Mouse (Mus musculus): ENCODE data around the gene Rasgrp4. TPM values are rescaled to one million over a fixed set of nuclear protein-coding genes. Genes with fewer than 3 reads are reported as not detected.

The Rasgrp4 gene
- total and polyA plus RNA-seq, 3 experiments: 0.46 to 1.9 TPM; not detected in 1

GRCm38 (mm10) chr7:29086902-29087301, 47.7 kb upstream of the Rasgrp4 start:
- no peak overlapping the region for H3K4me3 ChIP-seq (ENCODE audit: control insufficient read depth in 1 of 2, insufficient read depth in 1 of 2, low read depth in 2 of 2, low read length in 2 of 2)
- no peak overlapping the region for H3K27ac ChIP-seq (ENCODE audit: control insufficient read depth, low read depth, low read length)
- no peak for DNase-seq (ENCODE audit: low read depth, low spot score)
- no peaks in the 10 kb centered on the region for H3K79me2 ChIP-seq (ENCODE audit: control insufficient read depth, insufficient read depth, low read length, poor library complexity)
- no peak for TF ChIP-seq ETS1 (IDR thresholded peaks at IDR 0.05; ENCODE audit: low read depth, low read length)
- TF ChIP-seq GABPA (IDR thresholded peaks at IDR 0.05; ENCODE audit: low read depth, low read length): no peak
- TF ChIP-seq MYC (IDR thresholded peaks at IDR 0.05; ENCODE audit: low read depth, low read length): no peak
- no peak for TF ChIP-seq MYB (IDR thresholded peaks at IDR 0.05; ENCODE audit: low read depth, low read length)
- no peak for TF ChIP-seq UBTF (IDR thresholded peaks at IDR 0.05; ENCODE audit: borderline replicate concordance, insufficient read depth, low read depth, low read length)
- no peak for TF ChIP-seq NRF1 (IDR thresholded peaks at IDR 0.05; ENCODE audit: insufficient read depth, low read depth, low read length, poor library complexity, severe bottlenecking)
- no peak for TF ChIP-seq EP300 (IDR thresholded peaks at IDR 0.05; ENCODE audit: low read depth in 1 of 2, low read length in 2 of 2)
- TF ChIP-seq MEF2A (IDR thresholded peaks at IDR 0.05; ENCODE audit: extremely low read depth, insufficient replicate concordance, low read depth, low read length, poor library complexity, severe bottlenecking): no peak
- no peak for TF ChIP-seq MXI1 (IDR thresholded peaks at IDR 0.05; ENCODE audit: low read depth, low read length)
- no peak for TF ChIP-seq BHLHE40 (IDR thresholded peaks at IDR 0.05; ENCODE audit: borderline replicate concordance, low read depth, low read length)
- TF ChIP-seq MAX (IDR thresholded peaks at IDR 0.05; ENCODE audit: low read length): no peak
- TF ChIP-seq RCOR1 (IDR thresholded peaks at IDR 0.05; ENCODE audit: low read depth, low read length): no peak
- TF ChIP-seq E2F4 (IDR thresholded peaks at IDR 0.05; ENCODE audit: borderline replicate concordance, low read depth, low read length): no peak
- TF ChIP-seq USF1 (IDR thresholded peaks at IDR 0.05; ENCODE audit: low read depth, low read length): no peak
- TF ChIP-seq USF2 (IDR thresholded peaks at IDR 0.05; ENCODE audit: borderline replicate concordance in 1 of 2, insufficient read depth in 1 of 2, low read depth in 1 of 2, low read length in 2 of 2): no peak
- TF ChIP-seq TBP (IDR thresholded peaks at IDR 0.05; ENCODE audit: low read depth, low read length): no peak
- TF ChIP-seq POLR2A (IDR thresholded peaks at IDR 0.05; ENCODE audit: control insufficient read depth in 1 of 2, insufficient read depth in 1 of 2, low read depth in 1 of 2, low read length in 2 of 2, poor library complexity in 1 of 2): no peak
- no peak for TF ChIP-seq JUND (IDR thresholded peaks at IDR 0.05; ENCODE audit: low read depth, low read length)
- no peak for TF ChIP-seq HCFC1 (IDR thresholded peaks at IDR 0.05; ENCODE audit: low read depth, low read length)
- no peak for TF ChIP-seq RAD21 (IDR thresholded peaks at IDR 0.05; ENCODE audit: low read depth, low read length)
- H3K9me3 ChIP-seq (replicated peaks; ENCODE audit: insufficient read depth, low read length): no peaks in the 10 kb centered on the region
- peaks cover 4 to 17% of the 10 kb centered on the region in 2 experiments; a peak in 3 of 4 replicates for H3K4me1 ChIP-seq (ENCODE audit: control insufficient read depth in 1 of 2, insufficient read depth in 2 of 2, low read length in 2 of 2)
- peaks cover 0 to 14% of the 10 kb centered on the region in 2 experiments; a peak in 2 of 4 replicates for H3K36me3 ChIP-seq (ENCODE audit: control insufficient read depth in 1 of 2, insufficient read depth in 2 of 2, low read length in 2 of 2)
- no peak overlapping the region for H3K9ac ChIP-seq (ENCODE audit: control insufficient read depth, low read depth, low read length, poor library complexity, severe bottlenecking)
- 0 out of 4 replicates have a peak, but pooled peaks cover 0 to 1% of the 10 kb centered on the region in 2 experiments for H3K27me3 ChIP-seq (ENCODE audit: control insufficient read depth in 1 of 2, insufficient read depth in 2 of 2, low read length in 2 of 2)
